Mouse (Mus musculus): ENCODE measurements around the gene Utp4. TPM values are rescaled to one million over a fixed set of nuclear protein-coding genes. Genes with fewer than 3 reads are reported as not detected.

Utp4 gene
- polyA plus RNA-seq, 1 experiment from 2014 or later, result 54.2 TPM

GRCm38 (mm10) chr8:106933506-106934143 is 40.2 kb downstream of the Utp4 start:
- WGBS, result 86% methylated on average over 4 of the region's 4 CpGs
- no peak overlapping the region for H3K9ac ChIP-seq (replicated peaks)
- no peak overlapping the region for H3K4me2 ChIP-seq (replicated peaks)
- peaks cover 25% of the 10 kb centered on the region for H3K27me3 ChIP-seq
- ATAC-seq (ENCODE audit: low FRiP score, low read depth), result no peak
- H3K4me1 ChIP-seq, result peaks cover 26% of the 10 kb centered on the region
- no peak overlapping the region for H3K27ac ChIP-seq (replicated peaks)
- no peaks in the 10 kb centered on the region for H3K36me3 ChIP-seq
- no peak overlapping the region for H3K4me3 ChIP-seq
- H3K9me3 ChIP-seq, result no peaks in the 10 kb centered on the region

- Histone ChIP-seq H3K9me3 (no peaks in the 10 kb centered on the region), H3K4me3 (no peak overlapping the region), H3K4me2 (replicated peaks) (no peak overlapping the region), H3K27me3 (peaks cover 25% of the 10 kb centered on the region), H3K9ac (replicated peaks) (no peak overlapping the region), H3K4me1 (peaks cover 26% of the 10 kb centered on the region), H3K36me3 (no peaks in the 10 kb centered on the region), H3K27ac (replicated peaks) (no peak overlapping the region)
- WGBS, result 78% methylated on average over 16 of the region's 16 CpGs
- no peak for ATAC-seq (ENCODE audit: low FRiP score, low read depth)
These were observed 41.0 kb downstream of the Utp4 start for GRCm38 (mm10) chr8:106934226-106934977.

- Histone ChIP-seq H3K9ac (replicated peaks) (peak within 1 kb of the TSS; percentile 89), H3K4me3 (peak within 1 kb of the TSS; percentile 91), H3K4me1 (peaks cover 26% of the 10 kb centered on the region), H3K9me3 (no peaks in the 10 kb centered on the region), H3K27me3 (peaks cover 25% of the 10 kb centered on the region), H3K4me2 (replicated peaks) (peak within 1 kb of the TSS; percentile 79), H3K36me3 (no peaks in the 10 kb centered on the region), H3K27ac (replicated peaks) (peak within 1 kb of the TSS; percentile 93)
- under 1% methylated on average over 38 of the region's 41 CpGs for WGBS
- peak; percentile 88 for ATAC-seq (ENCODE audit: low FRiP score, low read depth)
These were observed 42.0 kb downstream of the Utp4 start, which contains the start of gene Sntb2 for GRCm38 (mm10) chr8:106935324-106935869. Gene Sntb2 (plus strand): TSS chr8:106935750.

GRCm38 (mm10) chr8:106935899-106936477 is 42.6 kb downstream of the Utp4 start:
- Histone ChIP-seq H3K27me3 (peaks cover 25% of the 10 kb centered on the region), H3K27ac (replicated peaks) (peak overlapping the region; percentile 93), H3K36me3 (no peaks in the 10 kb centered on the region)

GRCm38 (mm10) chr8:106936478-106937051 is 43.1 kb downstream of the Utp4 start:
- Histone ChIP-seq H3K9me3 (no peaks in the 10 kb centered on the region), H3K4me2 (replicated peaks) (peak overlapping the region; percentile 79), H3K9ac (replicated peaks) (peak overlapping the region; percentile 89), H3K4me3 (peak overlapping the region; percentile 91), H3K27ac (replicated peaks) (peak overlapping the region; percentile 93), H3K36me3 (no peaks in the 10 kb centered on the region), H3K27me3 (peaks cover 24% of the 10 kb centered on the region), H3K4me1 (peaks cover 26% of the 10 kb centered on the region)
- no peak; the same call in 1 of the 2 replicates for ATAC-seq (ENCODE audit: low FRiP score, low read depth)
- WGBS, result under 1% methylated on average over 26 of the region's 26 CpGs

More at GRCm38 (mm10) chr8:106935899-106936477, 42.6 kb downstream of the Utp4 start:
- peak overlapping the region; percentile 91 for H3K4me3 ChIP-seq
- peak overlapping the region; percentile 89 for H3K9ac ChIP-seq (replicated peaks)
- H3K4me2 ChIP-seq (replicated peaks), result peak overlapping the region; percentile 79
- H3K9me3 ChIP-seq, result no peaks in the 10 kb centered on the region
- WGBS, result under 1% methylated on average over 70 of the region's 76 CpGs
- peaks cover 26% of the 10 kb centered on the region for H3K4me1 ChIP-seq
- peak; percentile 74 for ATAC-seq (ENCODE audit: low FRiP score, low read depth)

- peak overlapping the region; percentile 89 for H3K9ac ChIP-seq (replicated peaks)
- peaks cover 18% of the 10 kb centered on the region for H3K27me3 ChIP-seq
- H3K4me2 ChIP-seq (replicated peaks), result peak overlapping the region; percentile 79
- H3K4me3 ChIP-seq, result peak overlapping the region; percentile 91
- no peak overlapping the region for H3K27ac ChIP-seq (replicated peaks)
- H3K4me1 ChIP-seq, result peaks cover 25% of the 10 kb centered on the region
- no peaks in the 10 kb centered on the region for H3K36me3 ChIP-seq
- no peak for ATAC-seq (ENCODE audit: low FRiP score, low read depth)
- H3K9me3 ChIP-seq, result no peaks in the 10 kb centered on the region
- 46% methylated on average over 14 of the region's 14 CpGs for WGBS
These were observed 43.8 kb downstream of the Utp4 start for GRCm38 (mm10) chr8:106937081-106937800.

- H3K9me3 ChIP-seq, result no peaks in the 10 kb centered on the region
- no peak overlapping the region for H3K27ac ChIP-seq (replicated peaks)
- no peak overlapping the region for H3K4me2 ChIP-seq (replicated peaks)
- peaks cover 18% of the 10 kb centered on the region for H3K4me1 ChIP-seq
- no peak for ATAC-seq (ENCODE audit: low FRiP score, low read depth)
- no peaks in the 10 kb centered on the region for H3K36me3 ChIP-seq
- no peak overlapping the region for H3K4me3 ChIP-seq
- WGBS, result 95% methylated on average over 3 of the region's 3 CpGs
- H3K9ac ChIP-seq (replicated peaks), result no peak overlapping the region
- H3K27me3 ChIP-seq, result 0 out of 2 replicates have a peak, but pooled peaks cover 3% of the 10 kb centered on the region
These were observed 48.4 kb downstream of the Utp4 start for GRCm38 (mm10) chr8:106941806-106942205.

- no peaks in the 10 kb centered on the region for H3K36me3 ChIP-seq
- 0 out of 2 replicates have a peak, but pooled peaks cover 3% of the 10 kb centered on the region for H3K4me1 ChIP-seq
- H3K27ac ChIP-seq (replicated peaks), result no peak overlapping the region
- no peak overlapping the region for H3K9ac ChIP-seq (replicated peaks)
- no peaks in the 10 kb centered on the region for H3K9me3 ChIP-seq
- no peaks in the 10 kb centered on the region for H3K27me3 ChIP-seq
- no peak overlapping the region for H3K4me3 ChIP-seq
- H3K4me2 ChIP-seq (replicated peaks), result no peak overlapping the region
- 89% methylated on average over 3 of the region's 3 CpGs for WGBS
- no peak for ATAC-seq (ENCODE audit: low FRiP score, low read depth)
These were observed 50.5 kb downstream of the Utp4 start for GRCm38 (mm10) chr8:106943874-106944418.

- Histone ChIP-seq H3K36me3 (no peaks in the 10 kb centered on the region), H3K27ac (replicated peaks) (no peak overlapping the region), H3K4me1 (0 out of 2 replicates have a peak, but pooled peaks cover 3% of the 10 kb centered on the region), H3K9me3 (no peaks in the 10 kb centered on the region), H3K4me2 (replicated peaks) (no peak overlapping the region), H3K9ac (replicated peaks) (no peak overlapping the region), H3K4me3 (no peak overlapping the region), H3K27me3 (no peaks in the 10 kb centered on the region)
- WGBS, result 80% methylated on average over 3 of the region's 3 CpGs
- no peak for ATAC-seq (ENCODE audit: low FRiP score, low read depth)
These were observed 51.3 kb downstream of the Utp4 start for GRCm38 (mm10) chr8:106944756-106945155.

- no peak overlapping the region for H3K9ac ChIP-seq (replicated peaks)
- H3K36me3 ChIP-seq, result no peaks in the 10 kb centered on the region
- H3K27ac ChIP-seq (replicated peaks), result no peak overlapping the region
- WGBS, result 90% methylated on average over 3 of the region's 3 CpGs
- H3K4me3 ChIP-seq, result no peak overlapping the region
- H3K4me1 ChIP-seq, result 0 out of 2 replicates have a peak, but pooled peaks cover 3% of the 10 kb centered on the region
- no peaks in the 10 kb centered on the region for H3K9me3 ChIP-seq
- H3K27me3 ChIP-seq, result no peaks in the 10 kb centered on the region
- no peak for ATAC-seq (ENCODE audit: low FRiP score, low read depth)
- no peak overlapping the region for H3K4me2 ChIP-seq (replicated peaks)
These were observed 55.3 kb downstream of the Utp4 start for GRCm38 (mm10) chr8:106948678-106949243.

- H3K36me3 ChIP-seq, result no peaks in the 10 kb centered on the region
- no peak overlapping the region for H3K27ac ChIP-seq (replicated peaks)
- no peaks in the 10 kb centered on the region for H3K4me1 ChIP-seq
- WGBS, result 72% methylated on average over 4 of the region's 4 CpGs
- no peaks in the 10 kb centered on the region for H3K9me3 ChIP-seq
- no peaks in the 10 kb centered on the region for H3K27me3 ChIP-seq
- H3K4me2 ChIP-seq (replicated peaks), result no peak overlapping the region
- no peak overlapping the region for H3K9ac ChIP-seq (replicated peaks)
- H3K4me3 ChIP-seq, result no peak overlapping the region
- ATAC-seq (ENCODE audit: low FRiP score, low read depth), result no peak
These were observed 58.3 kb downstream of the Utp4 start for GRCm38 (mm10) chr8:106951707-106952106.

All from midbrain, embryonic 12.5 days (tissue).